Mouse (Mus musculus) macrophage (primary cell): ENCODE measurements around the gene Cdk18. TPM values are rescaled to one million over a fixed set of nuclear protein-coding genes. Genes with fewer than 3 reads are reported as not detected.

Experiments used
- H3K27ac ChIP-seq: fragments of 350-480 bp; formaldehyde crosslinking; 2 replicates; pipeline ENCODE4 v1.9.0; 2021
- H3K36me3 ChIP-seq: fragments of 350-480 bp; formaldehyde crosslinking; 2 replicates; pipeline ENCODE4 v1.9.0; 2021; ENCODE audit errors: inconsistent target
- H3K4me3 ChIP-seq: fragments of 350-480 bp; formaldehyde crosslinking; 2 replicates; pipeline ENCODE4 v1.9.0; 2021; ENCODE audit errors: inconsistent target
- H3K79me2 ChIP-seq: fragments of 350-480 bp; formaldehyde crosslinking; 2 replicates; pipeline ENCODE4 v1.9.0; 2021; ENCODE audit errors: inconsistent target
- WGBS: methylation state at CpG from one replicate; pipeline ENCODE4 v1.1.7; 2026; ENCODE audit warnings: inconsistent platforms; ENCODE audit not compliant: missing documents; 5-methylcytosine and 5-hydroxymethylcytosine counted together
- polyA plus RNA-seq: library from polyadenylated mRNA; stranded (reverse); fragments of 250-400 nt; gene quantifications from 3 replicates; pipeline ENCODE4 v1.2.4, GENCODE M21; 2018; ENCODE audit warnings: inconsistent platforms

Cdk18 gene
- polyA plus RNA-seq, 1 experiment from 2014 or later: 165 TPM

- Histone ChIP-seq H3K4me3 (no peak overlapping the region), H3K36me3 (no peaks in the 10 kb centered on the region), H3K27ac (no peak overlapping the region), H3K79me2 (no peaks in the 10 kb centered on the region)
- WGBS: 36% methylated on average over 7 of the region's 7 CpGs
Measured at GRCm38 (mm10) chr1:132085181-132086049, 54.1 kb downstream of the Cdk18 start.

- H3K36me3 ChIP-seq: no peaks in the 10 kb centered on the region
- no peak overlapping the region for H3K4me3 ChIP-seq
- no peak overlapping the region for H3K27ac ChIP-seq
- WGBS: 100% methylated on average over 2 of the region's 2 CpGs
- no peaks in the 10 kb centered on the region for H3K79me2 ChIP-seq
Measured at GRCm38 (mm10) chr1:132078413-132078812, 61.1 kb downstream of the Cdk18 start.

- Histone ChIP-seq H3K4me3 (no peak overlapping the region), H3K36me3 (no peaks in the 10 kb centered on the region), H3K27ac (no peak overlapping the region), H3K79me2 (no peaks in the 10 kb centered on the region)
- 90% methylated on average over 10 of the region's 10 CpGs for whole genome bisulfite sequencing
Measured at GRCm38 (mm10) chr1:132075576-132075975, 63.9 kb downstream of the Cdk18 start.

- Histone ChIP-seq H3K27ac (no peak overlapping the region), H3K36me3 (no peaks in the 10 kb centered on the region), H3K4me3 (no peak overlapping the region), H3K79me2 (no peaks in the 10 kb centered on the region)
- WGBS: 97% methylated on average over 3 of the region's 3 CpGs
Measured at GRCm38 (mm10) chr1:132070659-132071058, 68.8 kb downstream of the Cdk18 start.

GRCm38 (mm10) chr1:132069436-132069835 is 70.0 kb downstream of the Cdk18 start:
- no peak overlapping the region for H3K4me3 ChIP-seq
- no peaks in the 10 kb centered on the region for H3K36me3 ChIP-seq
- no peak overlapping the region for H3K27ac ChIP-seq
- H3K79me2 ChIP-seq: no peaks in the 10 kb centered on the region
- WGBS: 92% methylated on average over 8 of the region's 8 CpGs

GRCm38 (mm10) chr1:132067261-132068255 is 71.9 kb downstream of the Cdk18 start, which contains the start of gene Mfsd4a:
TSS of gene Mfsd4a (minus strand) at chr1:132068062.
- no peak within 1 kb of the TSS for H3K4me3 ChIP-seq
- H3K27ac ChIP-seq: no peak within 1 kb of the TSS
- no peaks in the 10 kb centered on the region for H3K36me3 ChIP-seq
- H3K79me2 ChIP-seq: no peaks in the 10 kb centered on the region
- 5% methylated on average over 74 of the region's 80 CpGs for WGBS

GRCm38 (mm10) chr1:132065475-132066172 is 73.9 kb downstream of the Cdk18 start:
- 81% methylated on average over 8 of the region's 8 CpGs for whole genome bisulfite sequencing
- Histone ChIP-seq H3K4me3 (no peak overlapping the region), H3K27ac (no peak overlapping the region), H3K79me2 (no peaks in the 10 kb centered on the region), H3K36me3 (no peaks in the 10 kb centered on the region)

- H3K36me3 ChIP-seq: no peaks in the 10 kb centered on the region
- H3K79me2 ChIP-seq: no peaks in the 10 kb centered on the region
- 67% methylated on average over 1 of the region's 1 CpGs for WGBS
- H3K4me3 ChIP-seq: no peak overlapping the region
- no peak overlapping the region for H3K27ac ChIP-seq
Measured at GRCm38 (mm10) chr1:132065001-132065400, 74.5 kb downstream of the Cdk18 start.

- Histone ChIP-seq H3K27ac (no peak overlapping the region), H3K4me3 (no peak overlapping the region), H3K36me3 (no peaks in the 10 kb centered on the region), H3K79me2 (no peaks in the 10 kb centered on the region)
- WGBS: 82% methylated on average over 4 of the region's 4 CpGs
Measured at GRCm38 (mm10) chr1:132063096-132063495, 76.4 kb downstream of the Cdk18 start.

Other genes starting within 250 kb of the Cdk18 start
- gene Nucks1, start 229.2 kb downstream of the Cdk18 start, polyA plus RNA-seq: 30.6 to 64.9 TPM (median 34.7 TPM) in 3 replicates
- 0.39 to 2.0 TPM (median 0.70 TPM) in 3 replicates for gene Slc45a3, start 176.7 kb downstream of the Cdk18 start, polyA plus RNA-seq
- 17.7 to 25.3 TPM (median 23.4 TPM) in 3 replicates for gene Elk4, start 132.1 kb downstream of the Cdk18 start, polyA plus RNA-seq
- gene Mfsd4a, start 71.6 kb downstream of the Cdk18 start, polyA plus RNA-seq: 0.13 TPM in 1 of 3 replicates, not detected in the others
- not detected in 3 replicates for gene Lemd1, start 51.7 kb upstream of the Cdk18 start, polyA plus RNA-seq
- gene AC124108.1, start 51.8 kb upstream of the Cdk18 start, polyA plus RNA-seq: not detected in 3 replicates
- gene Gm10188, start 90.1 kb upstream of the Cdk18 start, polyA plus RNA-seq: not detected in 3 replicates
- not detected in 3 replicates for gene Klhdc8a, start 158.9 kb upstream of the Cdk18 start, polyA plus RNA-seq
- 12.2 to 19.5 TPM (median 16.2 TPM) in 3 replicates for gene Nuak2, start 176.4 kb upstream of the Cdk18 start, polyA plus RNA-seq